Mouse (Mus musculus) embryonic facial prominence, embryonic 13.5 days (tissue): ENCODE data around the gene Pabpn1l. TPM values are rescaled to one million over a fixed set of nuclear protein-coding genes. Genes with fewer than 3 reads are reported as not detected.
"Not testable (repeated sequence)": the region's sequence is repeated elsewhere in the genome, so short reads cannot be mapped to it uniquely, and the experiment has no call there.

Experiments used
- ATAC-seq: fragments of 200-750 bp; cut with Nextera tagmentation; 2 replicates; pipeline ENCODE4 v1.8.0; 2017; ENCODE audit warnings: low read depth; ENCODE audit not compliant: insufficient number of reproducible peaks, insufficient read depth, low FRiP score, low TSS enrichment
- H3K27ac ChIP-seq: fragments of 300-500 bp; sonication (generic); 2 replicates; pipeline ENCODE4 v1.5.1; 2015; ENCODE audit warnings: moderate library complexity, mild to moderate bottlenecking, inconsistent platforms
- H3K27me3 ChIP-seq: fragments of 300-500 bp; sonication (generic); 2 replicates; pipeline ENCODE4 v1.6.1; 2015; ENCODE audit warnings: mild to moderate bottlenecking, inconsistent platforms
- H3K36me3 ChIP-seq: fragments of 300-500 bp; sonication (generic); 2 replicates; pipeline ENCODE4 v1.6.1; 2015; ENCODE audit warnings: mild to moderate bottlenecking, inconsistent platforms
- H3K4me1 ChIP-seq: fragments of 300-500 bp; sonication (generic); 2 replicates; pipeline ENCODE4 v1.6.1; 2015; ENCODE audit warnings: inconsistent platforms
- H3K4me2 ChIP-seq: fragments of 300-500 bp; sonication (generic); 2 replicates; pipeline ENCODE4 v1.6.1; 2015; ENCODE audit warnings: moderate library complexity, mild to moderate bottlenecking, inconsistent platforms
- H3K4me3 ChIP-seq: fragments of 300-500 bp; sonication (generic); 2 replicates; pipeline ENCODE4 v1.5.1; 2015; ENCODE audit warnings: mild to moderate bottlenecking, inconsistent platforms
- H3K9ac ChIP-seq: fragments of 300-500 bp; sonication (generic); 2 replicates; pipeline ENCODE4 v1.6.1; 2015; ENCODE audit warnings: mild to moderate bottlenecking, inconsistent platforms
- H3K9me3 ChIP-seq: fragments of 300-500 bp; sonication (generic); 2 replicates; pipeline ENCODE4 v1.6.1; 2016; ENCODE audit warnings: inconsistent platforms
- WGBS: fragments of 180-500 bp; shearing (Covaris S2); methylation state at CpG from one replicate; pipeline ENCODE4 v1.1.7; 2015; ENCODE audit warnings: mixed read lengths; 5-methylcytosine and 5-hydroxymethylcytosine counted together
- microRNA-seq: library from miRNA; unstranded; fragments of <30 nt; microRNA quantifications from one replicate; pipeline ENCODE4, GENCODE M21; 2016
- polyA plus RNA-seq: library from polyadenylated mRNA; unstranded; fragments of >200 nt; fragmentation: Nextera tagmentation; extraction: Ambion mirVana; gene quantifications from 2 replicates; pipeline ENCODE4 v1.2.1, GENCODE M21; 2015

Pabpn1l gene
- polyA plus RNA-seq, 1 experiment from 2014 or later, result not detected

DNA sequence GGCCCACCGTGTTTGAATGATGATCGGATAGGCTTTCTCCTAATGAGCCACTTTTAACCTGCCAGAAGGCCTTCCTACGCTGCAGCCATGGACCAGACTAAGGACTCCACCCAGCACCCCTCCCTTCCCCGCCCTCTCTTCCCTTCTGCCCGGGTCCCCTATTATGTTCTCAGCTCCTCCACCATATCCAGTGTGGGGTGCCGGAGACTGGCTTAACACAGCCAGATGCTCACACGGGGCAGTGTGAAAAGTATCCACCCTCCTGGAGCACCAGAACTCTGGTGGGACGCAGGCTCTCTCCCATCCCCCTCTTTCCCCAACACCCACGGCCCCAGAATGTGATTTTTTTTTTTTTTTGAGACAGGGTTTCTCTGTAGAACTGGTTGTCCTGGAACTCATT lies 49.0 kb downstream of the Pabpn1l start:
- no peaks in the 10 kb centered on the region for H3K27me3 ChIP-seq
- no peak overlapping the region for H3K4me3 ChIP-seq
- peaks cover 47% of the 10 kb centered on the region for H3K4me1 ChIP-seq
- H3K9me3 ChIP-seq, result no peaks in the 10 kb centered on the region
- H3K27ac ChIP-seq, result no peak overlapping the region
- H3K4me2 ChIP-seq, result no peak overlapping the region
- ATAC-seq, result no peak
- H3K9ac ChIP-seq, result no peak overlapping the region
- WGBS, result 66% methylated on average over 9 of the region's 9 CpGs
- peaks cover 62% of the 10 kb centered on the region for H3K36me3 ChIP-seq

DNA sequence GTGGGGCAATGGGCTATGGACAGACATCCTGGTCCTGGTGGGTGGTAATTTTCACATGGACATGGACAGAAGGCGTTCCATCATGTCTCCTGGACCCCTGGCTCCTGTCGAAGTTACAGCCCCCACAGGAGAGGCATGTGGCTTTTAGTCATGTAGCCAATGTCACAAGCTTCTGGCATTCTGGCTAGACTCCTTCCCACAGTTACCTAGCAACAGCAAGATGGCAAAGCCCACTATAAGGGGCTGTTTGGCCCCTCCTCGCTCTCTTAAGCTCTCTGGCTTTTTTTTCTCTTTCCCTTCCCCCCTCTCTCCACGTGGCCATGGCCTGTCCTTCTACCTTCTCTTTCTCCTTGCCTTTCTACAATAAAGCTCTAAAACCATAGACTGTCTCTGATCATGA lies 49.4 kb downstream of the Pabpn1l start:
- peaks cover 45% of the 10 kb centered on the region for H3K4me1 ChIP-seq
- not testable (repeated sequence) for H3K27me3 ChIP-seq, H3K4me2 ChIP-seq, H3K27ac ChIP-seq, ATAC-seq, H3K4me3 ChIP-seq, H3K9ac ChIP-seq, H3K9me3 ChIP-seq
- H3K36me3 ChIP-seq, result peaks cover 62% of the 10 kb centered on the region
- WGBS, result 57% methylated on average over 4 of the region's 4 CpGs

DNA sequence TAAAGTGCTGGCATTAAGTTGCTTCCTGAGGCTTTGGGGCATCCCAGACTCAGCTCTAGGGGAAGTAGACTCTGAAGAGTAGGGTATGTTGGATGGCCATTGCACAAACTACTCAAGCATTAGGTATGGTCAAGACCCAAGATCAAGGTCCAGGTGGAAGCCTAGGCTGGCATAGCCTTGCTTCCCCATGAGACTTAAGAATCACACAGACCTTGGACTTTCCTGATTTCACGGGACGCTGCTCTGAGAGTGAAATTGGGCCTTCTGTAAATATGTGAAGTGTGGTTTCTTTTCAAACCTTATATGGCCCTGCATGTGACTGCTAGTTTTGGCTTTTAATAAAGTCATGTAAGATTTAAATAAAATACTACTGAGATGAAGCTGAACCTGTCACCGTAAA lies 49.8 kb downstream of the Pabpn1l start:
- Histone ChIP-seq H3K9ac (no peak overlapping the region), H3K27me3 (no peaks in the 10 kb centered on the region), H3K4me1 (peaks cover 45% of the 10 kb centered on the region), H3K27ac (0 out of 2 replicates have a peak overlapping the region, but pooled peaks have one; percentile 48), H3K4me2 (no peak overlapping the region), H3K4me3 (no peak overlapping the region), H3K36me3 (peaks cover 62% of the 10 kb centered on the region), H3K9me3 (no peaks in the 10 kb centered on the region)
- WGBS, result 86% methylated on average over 3 of the region's 3 CpGs
- no peak for ATAC-seq

GRCm38 (mm10) chr8:122571750-122572267 lies 50.7 kb downstream of the Pabpn1l start:
- Histone ChIP-seq H3K4me3 (no peak overlapping the region), H3K27me3 (no peaks in the 10 kb centered on the region), H3K9ac (peak overlapping the region; percentile 6; the same call in 1 of the 2 replicates), H3K4me1 (peaks cover 45% of the 10 kb centered on the region), H3K27ac (no peak overlapping the region), H3K36me3 (peaks cover 62% of the 10 kb centered on the region), H3K4me2 (no peak overlapping the region), H3K9me3 (no peaks in the 10 kb centered on the region)
- no peak for ATAC-seq
- WGBS, result 94% methylated on average over 17 of the region's 17 CpGs

- Histone ChIP-seq H3K36me3 (peaks cover 62% of the 10 kb centered on the region), H3K4me1 (peaks cover 48% of the 10 kb centered on the region), H3K9me3 (no peaks in the 10 kb centered on the region), H3K4me2 (no peak overlapping the region), H3K9ac (0 out of 2 replicates have a peak overlapping the region, but pooled peaks have one; percentile 6), H3K4me3 (no peak overlapping the region), H3K27ac (no peak overlapping the region), H3K27me3 (no peaks in the 10 kb centered on the region)
- WGBS, result 93% methylated on average over 11 of the region's 11 CpGs
- ATAC-seq, result no peak
These were observed 51.4 kb downstream of the Pabpn1l start for GRCm38 (mm10) chr8:122571153-122571552.

DNA sequence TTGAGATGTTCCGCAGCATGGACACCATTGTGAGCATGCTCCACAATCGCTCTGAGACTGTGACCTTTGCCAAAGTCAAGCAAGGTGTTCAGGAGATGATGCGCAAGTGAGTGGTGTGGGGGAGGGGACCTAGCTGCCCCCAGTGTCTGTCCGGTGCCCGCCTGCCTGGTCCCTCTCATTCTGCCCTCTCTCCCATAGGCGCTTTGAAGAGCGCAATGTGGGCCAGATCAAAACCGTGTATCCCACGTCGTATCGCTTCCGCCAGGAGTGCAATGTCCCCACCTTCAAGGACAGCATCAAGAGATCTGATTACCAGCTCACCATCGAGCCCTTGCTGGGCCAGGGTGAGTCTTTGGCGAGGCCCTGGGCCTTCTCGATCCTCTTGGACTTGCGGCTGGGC lies 52.5 kb downstream of the Pabpn1l start:
- H3K36me3 ChIP-seq, result peaks cover 58% of the 10 kb centered on the region

More for the DNA sequence above, 52.5 kb downstream of the Pabpn1l start:
- Histone ChIP-seq H3K4me3 (peak overlapping the region; percentile 87; the same call in 1 of the 2 replicates), H3K4me2 (peak overlapping the region; percentile 84), H3K27ac (no peak overlapping the region), H3K9me3 (no peaks in the 10 kb centered on the region), H3K9ac (no peak overlapping the region), H3K4me1 (peaks cover 37% of the 10 kb centered on the region), H3K27me3 (no peaks in the 10 kb centered on the region)
- ATAC-seq, result no peak
- 95% methylated on average over 16 of the region's 16 CpGs for WGBS

Small RNA genes within 50 kb of the gene (microRNA-seq; reads per million reads assigned to microRNA genes)
- gene Mir6396, result not detected

Other genes starting within 250 kb of the Pabpn1l start
- 54.8 and 59.1 TPM in 2 replicates for gene Zc3h18, start 246.1 kb downstream of the Pabpn1l start, polyA plus RNA-seq
- gene Il17c, start 200.7 kb downstream of the Pabpn1l start, polyA plus RNA-seq, result 0.31 TPM in 1 of 2 replicates, not detected in the other
- gene Cyba, start 189.8 kb downstream of the Pabpn1l start, polyA plus RNA-seq, result 118 and 120 TPM in 2 replicates
- 34.8 and 43.3 TPM in 2 replicates for gene Mvd, start 179.3 kb downstream of the Pabpn1l start, polyA plus RNA-seq
- gene Snai3, start 162.0 kb downstream of the Pabpn1l start, polyA plus RNA-seq, result 1.2 TPM in 2 replicates
- gene Rnf166, start 146.7 kb downstream of the Pabpn1l start, polyA plus RNA-seq, result 51.1 and 51.3 TPM in 2 replicates
- 54.9 and 69.0 TPM in 2 replicates for gene Ctu2, start 146.6 kb downstream of the Pabpn1l start, polyA plus RNA-seq
- 8.4 and 16.2 TPM in 2 replicates for gene Piezo1, start 71.4 kb downstream of the Pabpn1l start, polyA plus RNA-seq
- gene Cdt1, start 54.7 kb downstream of the Pabpn1l start, polyA plus RNA-seq, result 34.3 and 39.6 TPM in 2 replicates
- 296 and 355 TPM in 2 replicates for gene Aprt, start 45.8 kb downstream of the Pabpn1l start, polyA plus RNA-seq
- gene Galns, start 11.3 kb downstream of the Pabpn1l start, polyA plus RNA-seq, result 7.5 and 7.6 TPM in 2 replicates
- 53.0 and 57.7 TPM in 2 replicates for gene Trappc2l, start 11.1 kb downstream of the Pabpn1l start, polyA plus RNA-seq
- 4.6 TPM in 2 replicates for gene Cbfa2t3, start 76.4 kb upstream of the Pabpn1l start, polyA plus RNA-seq
- gene Acsf3, start 152.7 kb upstream of the Pabpn1l start, polyA plus RNA-seq, result 16.4 and 18.9 TPM in 2 replicates
- 4.4 and 5.0 TPM in 2 replicates for gene Cdh15, start 225.2 kb upstream of the Pabpn1l start, polyA plus RNA-seq